Mouse (Mus musculus) G1E (cell line): ENCODE data around the gene Pip5k1c. TPM values are rescaled to one million over a fixed set of nuclear protein-coding genes. Genes with fewer than 3 reads are reported as not detected.

Experiments used
- ATAC-seq: 2 replicates; pipeline ENCODE4 v1.8.0; 2016; ENCODE audit warnings: mild to moderate bottlenecking; ENCODE audit not compliant: insufficient number of reproducible peaks, poor library complexity, low FRiP score, severe bottlenecking; ENCODE audit errors: extremely low read depth
- DNase-seq: peaks from one replicate; pipeline ENCODE4 v3.0.0; 2012; ENCODE audit warnings: low spot score
- H3K27me3 ChIP-seq: 2 replicates; pipeline ENCODE4 v1.6.1; 2012; ENCODE audit warnings: mild to moderate bottlenecking, low read length, inconsistent platforms; ENCODE audit not compliant: insufficient read depth
- H3K36me3 ChIP-seq: replicated peaks from 2 replicates; pipeline ENCODE3; 2012; ENCODE audit warnings: mild to moderate bottlenecking, inconsistent platforms
- H3K4me1 ChIP-seq: 2 replicates; pipeline ENCODE4 v1.6.1; 2012; ENCODE audit warnings: low read depth, low read length, inconsistent platforms, mixed read lengths; ENCODE audit not compliant: insufficient read depth
- H3K4me3 ChIP-seq: 2 replicates; pipeline ENCODE4 v1.5.1; 2012; ENCODE audit warnings: low read depth, mild to moderate bottlenecking, inconsistent platforms, low read length, moderate library complexity, mixed read lengths
- H3K9me3 ChIP-seq: replicated peaks from 2 replicates; pipeline ENCODE4 v1.6.1; 2012; ENCODE audit warnings: inconsistent platforms
- CTCF ChIP-seq: IDR thresholded peaks from 2 replicates; pipeline ENCODE4 v1.5.1; 2012; ENCODE audit warnings: low read depth, low read length, inconsistent platforms, mixed read lengths
- GATA1 ChIP-seq: IDR thresholded peaks from 2 replicates; pipeline ENCODE4 v1.6.1; 2012; ENCODE audit warnings: borderline replicate concordance, low read length, inconsistent platforms, mixed read lengths
- GATA2 ChIP-seq: IDR thresholded peaks from 2 replicates; pipeline ENCODE4 v1.6.1; 2012; ENCODE audit warnings: low read depth, low read length, inconsistent platforms, borderline replicate concordance
- POLR2AphosphoS5 ChIP-seq: IDR thresholded peaks from 2 replicates; pipeline ENCODE4 v1.6.1; 2012; ENCODE audit warnings: low read depth, low read length, inconsistent platforms; ENCODE audit not compliant: insufficient replicate concordance
- TAL1 ChIP-seq: conservative IDR thresholded peaks from 2 replicates; pipeline ENCODE4 v1.6.1; 2012; ENCODE audit warnings: low read depth, low read length, inconsistent platforms, mixed read lengths
- polyA plus RNA-seq: library from polyadenylated mRNA; stranded (reverse); fragments of >175 nt; gene quantifications from 2 replicates; pipeline ENCODE4 v1.2.3, GENCODE M21; 2012
- total RNA-seq, 2 experiments: library from RNA; stranded (forward) in 1 of 2; stranded (reverse) in 1 of 2; fragments of 200-1000 nt in 1 of 2; fragments of >200 nt in 1 of 2; fragmentation: Nextera tagmentation in 1 of 2; gene quantifications; 2 replicates each; pipeline ENCODE4 v1.2.3; 2014 to 2017

Pip5k1c gene
- total and polyA plus RNA-seq, 3 experiments: 58.8 to 266 (median 62.2) TPM

GRCm38 (mm10) chr10:81349961-81350350 is 57.2 kb downstream of the Pip5k1c start:
- no peak for ATAC-seq
- Histone ChIP-seq H3K4me3 (peak overlapping the region; percentile 97), H3K36me3 (peaks cover 40% of the 10 kb centered on the region), H3K27me3 (no peaks in the 10 kb centered on the region; the same call in 1 of the 2 replicates), H3K4me1 (peaks cover 61% of the 10 kb centered on the region), H3K9me3 (no peaks in the 10 kb centered on the region)
- TF ChIP-seq TAL1 (no peak), CTCF (no peak), GATA2 (no peak), GATA1 (no peak), POLR2AphosphoS5 (no peak)
- no peak for DNase-seq

GRCm38 (mm10) chr10:81350351-81351063 is 57.7 kb downstream of the Pip5k1c start, which contains the start of gene Hmg20b:
Hmg20b (minus strand) TSS chr10:81350480.
- no peak for TF ChIP-seq GATA1
- TF ChIP-seq CTCF: peak; percentile 79
- H3K27me3 ChIP-seq: no peaks in the 10 kb centered on the region; the same call in 1 of the 2 replicates
- ATAC-seq (peak; percentile 91), DNase-seq (peak; percentile 94)
- peak within 1 kb of the TSS; percentile 97 for H3K4me3 ChIP-seq
- H3K36me3 ChIP-seq: peaks cover 35% of the 10 kb centered on the region
- H3K4me1 ChIP-seq: peaks cover 67% of the 10 kb centered on the region
- no peaks in the 10 kb centered on the region for H3K9me3 ChIP-seq

- peaks cover 76% of the 10 kb centered on the region for H3K4me1 ChIP-seq
- peaks cover 22% of the 10 kb centered on the region for H3K36me3 ChIP-seq
- H3K4me3 ChIP-seq: peak overlapping the region; percentile 65
- ATAC-seq (no peak), DNase-seq (peak; percentile 68)
- no peak for TF ChIP-seq TAL1
- no peak for TF ChIP-seq GATA1
- H3K9me3 ChIP-seq: no peaks in the 10 kb centered on the region
- H3K27me3 ChIP-seq: no peaks in the 10 kb centered on the region; the same call in 1 of the 2 replicates
Measured at GRCm38 (mm10) chr10:81351678-81352291, 59.0 kb downstream of the Pip5k1c start.

- no peaks in the 10 kb centered on the region for H3K27me3 ChIP-seq
- ATAC-seq (no peak), DNase-seq (no peak)
- H3K4me3 ChIP-seq: no peak overlapping the region
- peaks cover 76% of the 10 kb centered on the region for H3K4me1 ChIP-seq
- H3K36me3 ChIP-seq: peaks cover 14% of the 10 kb centered on the region
- TF ChIP-seq CTCF: no peak
- TF ChIP-seq GATA2: no peak
- TF ChIP-seq GATA1: no peak
- TF ChIP-seq POLR2AphosphoS5: no peak
- TF ChIP-seq TAL1: no peak
- no peaks in the 10 kb centered on the region for H3K9me3 ChIP-seq
Measured at GRCm38 (mm10) chr10:81354738-81355477, 62.1 kb downstream of the Pip5k1c start.

GRCm38 (mm10) chr10:81355533-81355932 is 62.8 kb downstream of the Pip5k1c start:
- Histone ChIP-seq H3K36me3 (peaks cover 20% of the 10 kb centered on the region), H3K4me1 (peaks cover 80% of the 10 kb centered on the region), H3K27me3 (no peaks in the 10 kb centered on the region), H3K9me3 (no peaks in the 10 kb centered on the region), H3K4me3 (no peak overlapping the region)
- ATAC-seq: no peak
- DNase-seq: no peak
- TF ChIP-seq TAL1 (no peak), POLR2AphosphoS5 (no peak), GATA1 (no peak)

DNA sequence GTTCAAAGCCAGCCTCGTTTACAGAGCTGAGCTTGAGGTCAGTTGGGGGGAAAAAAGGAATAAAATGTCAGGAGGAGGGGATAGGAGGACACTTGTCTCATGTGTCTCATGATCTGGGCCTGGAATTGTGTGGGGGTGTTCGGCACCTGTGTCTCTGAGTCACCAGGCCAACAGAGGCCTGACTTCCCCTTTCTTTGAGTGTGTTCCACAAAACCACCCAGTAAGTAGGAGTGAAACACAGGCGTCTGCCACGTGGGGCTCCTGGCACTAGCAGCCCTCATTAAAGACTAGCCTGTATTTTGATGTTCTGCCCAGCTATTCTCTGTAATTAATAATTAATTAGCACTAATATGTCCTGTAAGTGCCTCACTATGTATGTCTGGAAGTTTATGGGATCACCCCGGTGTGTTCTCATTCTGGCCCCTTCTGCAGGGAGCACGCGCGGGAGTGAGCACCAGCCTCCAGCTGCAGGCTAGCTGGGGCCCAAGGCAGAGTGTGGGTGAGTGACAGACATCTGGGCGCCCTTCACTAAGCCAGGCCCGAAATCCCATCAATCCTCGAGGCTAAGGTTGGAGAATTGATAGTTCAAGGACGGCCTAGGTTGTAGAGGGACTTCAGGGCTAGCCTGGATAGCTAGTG is 63.7 kb downstream of the Pip5k1c start:
- Histone ChIP-seq H3K27me3 (no peaks in the 10 kb centered on the region), H3K36me3 (peaks cover 30% of the 10 kb centered on the region), H3K4me3 (peak overlapping the region; percentile 88; the same call in 1 of the 2 replicates), H3K4me1 (peaks cover 82% of the 10 kb centered on the region), H3K9me3 (no peaks in the 10 kb centered on the region)
- peak; percentile 76 for DNase-seq
- TF ChIP-seq CTCF (no peak), GATA1 (no peak), GATA2 (no peak), POLR2AphosphoS5 (no peak), TAL1 (no peak)
- 0 out of 2 replicates have a peak, but pooled peaks have one; percentile 29 for ATAC-seq
